Mouse (Mus musculus) heart, embryonic 12.5 days (tissue): ENCODE measurements at regions not wholly inside any gene's neighbourhood (a gene's known extent, or its start where the extent isn't known, plus 50 kb on each side); places are given as distances from the start of the nearest gene placed in this dataset.

Experiments used
- ATAC-seq: fragments of 200-750 bp; cut with Nextera tagmentation; 2 replicates; pipeline ENCODE4 v1.8.0; 2017; ENCODE audit warnings: moderate TSS enrichment, moderate library complexity; ENCODE audit not compliant: insufficient number of reproducible peaks, low FRiP score
- H3K27ac ChIP-seq: fragments of 300-500 bp; sonication (generic); 2 replicates; pipeline ENCODE4 v1.5.1; 2016; ENCODE audit warnings: mild to moderate bottlenecking, moderate library complexity; ENCODE audit not compliant: poor library complexity, severe bottlenecking
- H3K27me3 ChIP-seq: fragments of 300-500 bp; sonication (generic); replicated peaks from 2 replicates; pipeline ENCODE4 v1.6.1; 2016; ENCODE audit warnings: mild to moderate bottlenecking, moderate library complexity
- H3K36me3 ChIP-seq: fragments of 300-500 bp; sonication (generic); 2 replicates; pipeline ENCODE4 v1.6.1; 2016; ENCODE audit warnings: mild to moderate bottlenecking, moderate library complexity
- H3K4me1 ChIP-seq: fragments of 300-500 bp; sonication (generic); replicated peaks from 2 replicates; pipeline ENCODE4 v1.6.1; 2016; ENCODE audit warnings: mild to moderate bottlenecking
- H3K4me2 ChIP-seq: fragments of 300-500 bp; sonication (generic); 2 replicates; pipeline ENCODE4 v1.6.1; 2016; ENCODE audit warnings: mild to moderate bottlenecking, moderate library complexity
- H3K4me3 ChIP-seq: fragments of 300-500 bp; sonication (generic); 2 replicates; pipeline ENCODE4 v1.5.1; 2016; ENCODE audit warnings: mild to moderate bottlenecking
- H3K9ac ChIP-seq: fragments of 300-500 bp; sonication (generic); 2 replicates; pipeline ENCODE4 v1.6.1; 2016; ENCODE audit warnings: mild to moderate bottlenecking, moderate library complexity
- H3K9me3 ChIP-seq: fragments of 300-500 bp; sonication (generic); replicated peaks from 2 replicates; pipeline ENCODE4 v1.6.1; 2016; ENCODE audit warnings: mild to moderate bottlenecking, moderate library complexity
- WGBS: fragments of 180-500 bp; shearing (Covaris S2); methylation state at CpG from one replicate; pipeline ENCODE4 v1.1.7; 2016; 5-methylcytosine and 5-hydroxymethylcytosine counted together

- Histone ChIP-seq H3K4me2 (no peak overlapping the region), H3K27me3 (peaks cover 6% of the 10 kb centered on the region; the same call in 1 of the 2 replicates), H3K27ac (no peak overlapping the region), H3K4me1 (peaks cover 3% of the 10 kb centered on the region; the same call in 1 of the 2 replicates), H3K9ac (no peak overlapping the region), H3K36me3 (no peaks in the 10 kb centered on the region), H3K4me3 (no peak overlapping the region), H3K9me3 (no peaks in the 10 kb centered on the region)
- ATAC-seq = no peak
- WGBS = 52% methylated on average over 3 of the region's 3 CpGs
These were observed 222.2 kb upstream of the Kif2a start for GRCm38 (mm10) chr13:107244173-107244572.

DNA sequence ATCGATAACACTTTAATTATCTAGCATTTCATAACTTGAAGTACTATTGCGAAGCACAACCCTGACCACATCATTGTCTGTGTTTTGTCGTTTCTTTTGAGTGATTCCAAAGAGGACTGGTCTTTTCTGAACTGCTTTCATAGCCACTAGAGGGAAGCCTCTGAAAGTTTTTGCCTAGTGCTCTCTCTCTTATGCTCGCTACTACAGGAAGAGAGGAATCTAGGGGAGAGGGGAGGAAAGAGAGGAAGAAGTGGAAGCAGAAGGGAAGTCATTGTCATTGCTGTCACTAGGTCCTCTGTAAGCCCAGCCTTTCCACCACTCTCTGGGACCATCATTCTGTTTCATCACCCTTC lies 217.1 kb upstream of the Kif2a start:
- no peaks in the 10 kb centered on the region for H3K9me3 ChIP-seq
- no peaks in the 10 kb centered on the region for H3K4me1 ChIP-seq
- H3K4me2 ChIP-seq = no peak overlapping the region
- H3K4me3 ChIP-seq = no peak overlapping the region
- H3K36me3 ChIP-seq = no peaks in the 10 kb centered on the region
- ATAC-seq = no peak
- H3K27ac ChIP-seq = no peak overlapping the region
- H3K27me3 ChIP-seq = no peaks in the 10 kb centered on the region
- no peak overlapping the region for H3K9ac ChIP-seq
- WGBS = 39% methylated on average over 4 of the region's 4 CpGs

DNA sequence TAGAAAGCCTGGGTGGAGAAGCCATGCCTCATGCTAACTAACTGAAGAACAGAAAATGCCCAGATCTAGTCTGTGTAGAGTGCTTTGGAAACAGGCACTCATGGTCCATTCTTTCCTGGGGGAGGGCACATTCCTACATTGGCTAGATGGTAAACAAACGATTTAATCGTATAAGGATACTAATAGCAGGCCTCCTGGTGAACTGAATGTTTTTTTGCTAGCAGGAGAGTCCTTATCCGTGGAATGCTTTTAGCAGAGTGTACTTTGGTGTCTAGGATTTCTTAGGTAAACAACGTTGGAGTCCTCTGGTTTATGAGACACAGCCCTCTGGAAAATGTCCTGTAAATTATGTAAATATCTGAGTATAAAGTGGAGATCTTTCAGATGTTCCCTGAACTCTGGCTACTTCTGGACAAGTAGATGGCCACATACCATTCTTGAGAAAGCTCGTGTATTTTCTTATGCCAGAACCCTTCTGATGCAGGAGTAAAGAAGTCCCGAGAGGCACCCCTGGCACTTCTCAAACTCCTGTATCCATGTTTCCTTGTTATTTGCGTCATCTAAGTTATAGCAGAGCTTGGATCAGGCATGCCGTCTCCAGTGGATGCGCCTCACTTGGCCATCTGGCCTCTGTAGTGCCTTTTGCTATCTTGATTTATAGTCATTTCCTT lies 216.6 kb upstream of the Kif2a start:
- Histone ChIP-seq H3K4me1 (no peaks in the 10 kb centered on the region), H3K4me3 (no peak overlapping the region), H3K27ac (no peak overlapping the region), H3K9me3 (no peaks in the 10 kb centered on the region), H3K4me2 (no peak overlapping the region), H3K36me3 (no peaks in the 10 kb centered on the region), H3K9ac (no peak overlapping the region), H3K27me3 (no peaks in the 10 kb centered on the region)
- whole genome bisulfite sequencing = 51% methylated on average over 9 of the region's 9 CpGs
- ATAC-seq = no peak

- no peak for ATAC-seq
- Histone ChIP-seq H3K4me3 (no peak overlapping the region), H3K9me3 (no peaks in the 10 kb centered on the region), H3K27ac (no peak overlapping the region), H3K9ac (no peak overlapping the region), H3K4me1 (no peaks in the 10 kb centered on the region), H3K36me3 (no peaks in the 10 kb centered on the region), H3K4me2 (no peak overlapping the region), H3K27me3 (no peaks in the 10 kb centered on the region)
- 44% methylated on average over 5 of the region's 5 CpGs for WGBS
These were observed 197.5 kb upstream of the Kif2a start for GRCm38 (mm10) chr13:107219456-107219855.

DNA sequence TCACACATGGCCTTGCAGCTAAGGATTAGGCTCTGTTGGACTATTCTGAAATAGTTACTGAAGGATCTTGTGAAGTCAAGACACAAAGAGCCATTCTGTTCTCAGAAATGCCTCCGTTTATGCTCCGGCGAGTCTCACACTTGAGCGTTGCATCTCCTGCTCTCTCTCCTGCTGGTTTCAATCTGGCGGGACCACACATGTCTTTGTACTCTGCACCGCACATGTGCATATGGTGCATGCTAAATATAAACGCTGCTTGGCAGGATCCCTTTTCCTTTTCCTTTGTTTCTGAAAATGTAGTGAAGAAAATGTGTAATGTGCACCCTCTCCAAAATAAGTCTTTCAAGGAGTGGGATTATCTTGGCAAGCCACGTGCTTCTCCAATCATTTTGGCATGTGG lies 196.4 kb upstream of the Kif2a start:
- Histone ChIP-seq H3K9ac (no peak overlapping the region), H3K4me2 (no peak overlapping the region), H3K4me1 (no peaks in the 10 kb centered on the region), H3K27me3 (no peaks in the 10 kb centered on the region), H3K9me3 (no peaks in the 10 kb centered on the region), H3K27ac (no peak overlapping the region), H3K4me3 (no peak overlapping the region), H3K36me3 (no peaks in the 10 kb centered on the region)
- ATAC-seq = no peak
- WGBS = 81% methylated on average over 8 of the region's 8 CpGs

GRCm38 (mm10) chr13:107217825-107218224 lies 195.9 kb upstream of the Kif2a start:
- no peaks in the 10 kb centered on the region for H3K9me3 ChIP-seq
- H3K4me3 ChIP-seq = no peak overlapping the region
- no peak for ATAC-seq
- no peak overlapping the region for H3K4me2 ChIP-seq
- WGBS = 57% methylated on average over 6 of the region's 6 CpGs
- H3K27ac ChIP-seq = no peak overlapping the region
- H3K9ac ChIP-seq = no peak overlapping the region
- H3K36me3 ChIP-seq = no peaks in the 10 kb centered on the region
- no peaks in the 10 kb centered on the region for H3K4me1 ChIP-seq
- no peaks in the 10 kb centered on the region for H3K27me3 ChIP-seq

GRCm38 (mm10) chr13:107213281-107213680 lies 191.4 kb upstream of the Kif2a start:
- Histone ChIP-seq H3K9ac (no peak overlapping the region), H3K4me2 (no peak overlapping the region), H3K4me1 (no peaks in the 10 kb centered on the region), H3K9me3 (no peaks in the 10 kb centered on the region), H3K4me3 (no peak overlapping the region), H3K36me3 (no peaks in the 10 kb centered on the region), H3K27ac (no peak overlapping the region), H3K27me3 (no peaks in the 10 kb centered on the region)
- 71% methylated on average over 2 of the region's 2 CpGs for WGBS
- ATAC-seq = no peak

- H3K27me3 ChIP-seq = no peaks in the 10 kb centered on the region
- no peak overlapping the region for H3K4me2 ChIP-seq
- no peaks in the 10 kb centered on the region for H3K36me3 ChIP-seq
- no peak overlapping the region for H3K27ac ChIP-seq
- no peak overlapping the region for H3K4me3 ChIP-seq
- 0 out of 2 replicates have a peak, but pooled peaks cover 4% of the 10 kb centered on the region for H3K4me1 ChIP-seq
- H3K9ac ChIP-seq = no peak overlapping the region
- 80% methylated on average over 6 of the region's 6 CpGs for WGBS
- ATAC-seq = no peak
- H3K9me3 ChIP-seq = no peaks in the 10 kb centered on the region
These were observed 188.8 kb upstream of the Kif2a start for GRCm38 (mm10) chr13:107210676-107211075.

- Histone ChIP-seq H3K9ac (no peak overlapping the region), H3K27me3 (no peaks in the 10 kb centered on the region), H3K27ac (no peak overlapping the region), H3K9me3 (no peaks in the 10 kb centered on the region), H3K4me2 (peak overlapping the region; percentile 31), H3K4me1 (0 out of 2 replicates have a peak, but pooled peaks cover 4% of the 10 kb centered on the region), H3K4me3 (no peak overlapping the region), H3K36me3 (no peaks in the 10 kb centered on the region)
- ATAC-seq = no peak
- WGBS = 57% methylated on average over 20 of the region's 20 CpGs
These were observed 185.6 kb upstream of the Kif2a start for GRCm38 (mm10) chr13:107207354-107208181.

DNA sequence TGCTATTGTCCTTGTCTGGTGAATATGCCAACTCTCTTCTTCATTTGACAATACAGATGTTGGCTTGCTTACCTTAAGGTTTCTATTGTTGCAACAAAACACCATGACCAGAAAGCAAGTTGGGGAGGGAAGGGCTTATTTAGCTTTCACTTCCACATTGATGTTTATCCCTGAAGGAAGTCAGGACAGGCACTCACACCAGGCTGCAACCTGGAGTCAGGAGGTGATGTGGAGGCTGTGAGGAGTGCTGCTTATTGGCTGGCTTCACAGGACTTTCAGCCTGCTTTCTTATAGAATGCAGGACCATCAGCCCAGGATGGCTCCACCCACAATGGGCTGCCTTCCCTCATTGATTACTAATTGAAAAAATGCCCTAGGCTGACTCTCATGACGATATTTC lies 177.9 kb upstream of the Kif2a start:
- Histone ChIP-seq H3K36me3 (no peaks in the 10 kb centered on the region), H3K27me3 (no peaks in the 10 kb centered on the region), H3K4me1 (no peaks in the 10 kb centered on the region), H3K9me3 (0 out of 2 replicates have a peak, but pooled peaks cover 3% of the 10 kb centered on the region), H3K9ac (no peak overlapping the region), H3K27ac (no peak overlapping the region), H3K4me3 (no peak overlapping the region), H3K4me2 (no peak overlapping the region)
- no peak for ATAC-seq
- WGBS = 59% methylated on average over 1 of the region's 1 CpGs

GRCm38 (mm10) chr13:107193426-107193825 lies 171.5 kb upstream of the Kif2a start:
- Histone ChIP-seq H3K36me3 (no peaks in the 10 kb centered on the region), H3K9me3 (0 out of 2 replicates have a peak, but pooled peaks cover 3% of the 10 kb centered on the region), H3K27me3 (no peaks in the 10 kb centered on the region), H3K4me1 (0 out of 2 replicates have a peak, but pooled peaks cover 3% of the 10 kb centered on the region), H3K4me3 (no peak overlapping the region), H3K4me2 (no peak overlapping the region), H3K9ac (no peak overlapping the region), H3K27ac (no peak overlapping the region)
- WGBS = 86% methylated on average over 4 of the region's 4 CpGs
- no peak for ATAC-seq
